Mouse (Mus musculus) cerebellum, adult 9-11 months (tissue): ENCODE measurements around the gene Ehd2.
"Not testable (repeated sequence)": the region's sequence is repeated elsewhere in the genome, so short reads cannot be mapped to it uniquely, and the experiment has no call there.

Source experiments
- DNase-seq: peaks from one replicate; pipeline ENCODE4 v3.0.0; 2022

Ehd2 gene

DNA sequence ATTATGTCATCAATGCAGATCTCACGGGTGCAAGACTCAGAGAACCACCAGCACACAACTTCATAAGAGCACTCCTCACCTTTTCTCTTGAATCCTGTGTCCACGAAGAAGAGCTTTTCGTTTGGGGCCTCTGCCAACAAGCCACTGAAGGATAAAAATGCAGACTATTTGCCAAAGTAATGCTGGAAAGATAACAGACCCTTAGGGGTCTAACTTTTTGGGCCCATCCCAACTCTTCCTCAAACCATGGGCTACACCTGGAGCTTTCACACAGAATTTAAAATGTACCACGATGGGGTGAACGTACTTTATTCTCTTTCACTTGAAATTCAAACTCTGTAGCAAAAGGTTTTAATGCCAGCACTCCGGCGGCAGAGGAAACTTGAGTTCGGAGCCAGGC, 22.2 kb downstream of the Ehd2 start:
- DNase-seq: peak; percentile 62

DNA sequence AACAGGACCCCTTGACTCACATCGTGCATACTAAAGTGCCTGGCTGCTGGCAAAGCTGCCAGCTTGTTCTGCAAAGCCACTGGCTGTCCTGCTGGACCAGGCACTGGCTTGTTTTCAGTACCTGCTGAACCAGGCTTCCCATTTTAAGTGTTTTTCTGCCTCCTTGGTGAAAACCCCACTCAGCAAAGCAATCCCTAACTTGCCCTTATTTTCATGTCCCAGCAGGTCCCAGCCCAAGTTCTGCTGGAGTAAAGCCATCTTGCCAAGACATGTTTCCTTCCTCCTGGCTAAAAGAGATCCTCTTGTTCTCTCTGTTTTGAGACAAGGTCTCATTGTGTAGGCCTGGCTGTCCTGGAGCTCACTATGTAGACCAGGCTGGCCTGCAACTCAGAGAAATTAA, 23.1 kb downstream of the Ehd2 start:
- no peak for DNase-seq

- no peak for DNase-seq
Observed at GRCm38 (mm10) chr7:15938621-15939020, 28.7 kb downstream of the Ehd2 start.

GRCm38 (mm10) chr7:15937491-15937890, 29.9 kb downstream of the Ehd2 start:
- no peak for DNase-seq

- no peak for DNase-seq
Observed at GRCm38 (mm10) chr7:15933437-15934359, 33.7 kb downstream of the Ehd2 start.

DNA sequence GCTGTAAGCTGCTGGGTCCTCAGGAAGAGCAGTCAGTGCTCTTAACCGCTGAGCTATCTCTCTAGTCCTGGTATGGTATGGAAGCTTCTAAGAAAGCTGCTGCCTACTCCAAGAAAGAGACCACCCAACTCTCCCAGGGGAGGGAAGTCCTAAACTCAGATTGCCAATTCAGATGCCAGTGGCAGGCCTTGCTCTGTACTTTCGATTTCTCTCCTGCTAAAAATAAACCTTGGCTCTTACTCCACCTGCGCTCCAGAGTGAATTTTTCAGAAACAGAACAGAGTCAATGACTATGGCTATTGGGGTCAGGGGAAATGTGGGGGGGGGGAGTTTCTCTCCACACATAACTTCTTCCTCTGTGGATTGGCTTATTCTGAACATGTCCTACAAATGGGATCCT, 35.7 kb downstream of the Ehd2 start:
- no peak for DNase-seq

- DNase-seq: no peak
Observed at GRCm38 (mm10) chr7:15930543-15930942, 36.8 kb downstream of the Ehd2 start.

- no peak for DNase-seq
Observed at GRCm38 (mm10) chr7:15929910-15930309, 37.5 kb downstream of the Ehd2 start.

- DNase-seq: peak; percentile 93
Observed at GRCm38 (mm10) chr7:15922220-15922773, 45.1 kb downstream of the Ehd2 start, which contains the start of gene Selenow. TSS of gene Selenow (minus strand) at chr7:15922402.

GRCm38 (mm10) chr7:15921796-15922195, 45.6 kb downstream of the Ehd2 start:
- no peak for DNase-seq

DNA sequence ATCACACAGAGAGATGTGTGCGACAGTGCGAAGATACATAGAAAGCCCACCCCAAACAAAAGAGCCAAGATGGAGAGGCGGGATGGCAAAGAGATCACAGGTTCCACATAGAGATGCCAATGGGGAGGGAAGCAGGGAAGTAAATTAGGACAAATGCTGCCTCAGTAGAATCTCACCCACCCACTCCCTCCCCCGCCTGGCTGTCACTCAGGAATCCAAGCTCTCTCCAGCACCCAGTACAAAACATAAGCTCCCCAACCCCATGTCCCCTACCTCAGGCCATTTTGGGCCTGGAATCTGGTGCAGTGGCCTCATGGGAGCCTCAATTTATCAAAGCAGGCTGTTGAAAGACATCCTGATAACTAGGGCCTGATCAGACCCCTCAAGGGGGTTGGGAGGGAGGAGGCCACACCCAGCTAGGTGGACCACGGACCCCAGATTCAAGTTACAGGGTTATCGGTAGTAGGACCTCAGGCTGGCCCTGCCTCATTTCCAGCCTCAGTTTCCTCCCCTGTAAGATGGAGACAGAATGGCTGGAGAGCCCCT, 46.6 kb downstream of the Ehd2 start:
- DNase-seq: no peak

DNA sequence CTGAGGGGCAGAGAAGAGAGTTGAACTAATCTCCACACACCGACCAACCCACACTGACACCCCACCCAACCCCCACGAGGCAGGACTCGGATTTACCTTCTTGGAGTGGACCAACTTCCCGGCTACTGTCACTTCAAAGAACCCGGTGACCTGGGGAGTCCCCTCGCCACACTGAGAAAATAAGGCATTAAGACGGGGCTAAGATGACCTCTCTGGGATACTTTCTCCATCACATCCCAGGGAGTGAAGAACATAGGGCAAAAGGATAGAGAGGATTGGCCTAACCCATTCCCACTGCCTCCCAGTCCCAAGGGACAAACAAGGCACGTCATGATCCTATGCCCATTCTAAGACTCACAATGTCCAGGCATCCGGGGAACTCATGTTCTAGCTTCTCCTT, 47.4 kb downstream of the Ehd2 start:
- no peak for DNase-seq

GRCm38 (mm10) chr7:15918371-15918770, 49.0 kb downstream of the Ehd2 start:
- no peak for DNase-seq

DNA sequence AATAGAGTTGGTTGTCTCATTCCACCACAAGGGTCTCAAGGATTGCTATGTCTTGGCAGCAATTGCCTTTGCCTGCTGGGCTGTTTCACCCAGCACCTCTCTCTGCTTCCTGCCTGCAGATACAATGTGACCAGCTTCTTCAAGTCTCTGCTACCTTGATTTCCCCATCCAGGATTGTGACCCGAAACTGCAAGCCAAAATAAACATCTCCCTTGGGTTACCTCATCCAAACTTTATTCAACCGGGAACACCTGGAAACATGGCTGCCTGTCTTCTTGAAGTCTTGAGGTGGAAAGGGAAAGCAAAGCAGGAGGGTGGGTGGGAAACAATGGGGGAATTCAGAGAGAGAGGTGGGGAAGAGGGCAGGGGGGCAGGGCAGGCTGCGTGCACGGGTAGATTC, 50.4 kb downstream of the Ehd2 start:
- DNase-seq: no peak

DNA sequence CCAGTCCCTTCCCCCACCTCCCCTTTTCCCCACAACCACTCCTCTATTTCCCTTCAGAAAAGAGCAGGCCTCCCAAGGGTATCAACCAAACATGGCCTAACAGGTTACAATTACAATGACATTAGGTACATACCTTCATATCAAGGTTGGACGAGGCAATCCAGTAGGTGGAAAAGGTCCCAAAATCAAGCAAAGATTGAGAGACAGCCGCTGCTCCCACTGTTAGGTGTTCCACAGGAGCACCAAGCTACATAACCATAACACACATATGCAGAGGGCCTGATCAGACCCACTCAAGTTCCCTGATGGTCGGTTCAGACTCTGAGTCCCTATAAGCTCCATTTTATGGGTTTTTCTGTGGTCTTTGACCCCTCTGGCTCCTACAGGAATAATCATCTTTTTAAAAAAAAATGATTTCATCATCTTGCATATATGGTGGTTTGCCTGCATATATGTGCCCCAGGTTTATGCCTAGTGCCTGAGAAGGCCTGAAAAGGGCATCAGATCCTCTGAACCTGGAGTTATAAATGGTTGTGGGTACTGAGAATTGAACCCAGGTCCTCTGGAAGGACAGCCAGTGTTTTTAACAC, 51.1 kb downstream of the Ehd2 start:
- no peak for DNase-seq

DNA sequence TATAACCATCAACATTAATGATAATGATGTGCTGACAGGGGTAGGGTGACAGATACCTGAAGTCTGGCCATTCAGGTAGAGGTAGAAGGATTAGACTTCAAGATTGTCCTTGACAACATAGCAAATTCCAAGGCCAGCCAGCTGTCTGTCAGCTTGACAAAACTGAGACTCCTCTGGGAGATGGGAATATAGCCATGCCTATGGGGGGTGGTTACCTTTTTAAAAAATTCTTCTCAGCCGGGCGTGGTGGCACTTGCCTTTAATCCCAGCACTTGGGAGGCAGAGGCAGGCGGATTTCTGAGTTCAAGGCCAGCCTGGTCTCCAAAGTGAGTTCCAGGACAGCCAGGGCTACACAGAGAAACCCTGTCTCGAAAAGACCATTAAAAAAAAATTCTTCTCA, 51.7 kb downstream of the Ehd2 start:
- not testable (repeated sequence) for DNase-seq

- DNase-seq: no peak
Observed at GRCm38 (mm10) chr7:15914751-15915150, 52.6 kb downstream of the Ehd2 start.

- no peak for DNase-seq
Observed at GRCm38 (mm10) chr7:15914252-15914651, 53.1 kb downstream of the Ehd2 start.

DNA sequence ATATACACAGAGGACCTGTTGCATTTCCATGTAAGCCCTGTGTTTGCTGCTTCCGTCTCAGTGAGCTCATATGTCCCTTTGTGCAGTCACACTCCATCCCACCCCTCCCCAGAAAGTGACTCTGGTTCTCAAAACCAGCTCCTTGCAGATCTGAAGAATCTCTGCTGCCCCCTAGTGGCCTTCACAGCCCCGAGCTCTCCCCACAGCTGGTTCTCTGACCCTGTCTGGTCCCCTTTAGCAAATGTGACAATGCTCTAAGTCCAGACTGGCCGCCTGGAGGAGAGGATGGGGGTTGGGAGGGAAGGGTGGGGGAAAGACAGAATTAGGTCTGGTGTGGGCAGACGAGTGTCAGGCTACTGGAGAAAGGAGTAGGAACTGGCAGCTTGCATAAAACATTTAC, 55.2 kb downstream of the Ehd2 start:
- peak; percentile 52 for DNase-seq

DNA sequence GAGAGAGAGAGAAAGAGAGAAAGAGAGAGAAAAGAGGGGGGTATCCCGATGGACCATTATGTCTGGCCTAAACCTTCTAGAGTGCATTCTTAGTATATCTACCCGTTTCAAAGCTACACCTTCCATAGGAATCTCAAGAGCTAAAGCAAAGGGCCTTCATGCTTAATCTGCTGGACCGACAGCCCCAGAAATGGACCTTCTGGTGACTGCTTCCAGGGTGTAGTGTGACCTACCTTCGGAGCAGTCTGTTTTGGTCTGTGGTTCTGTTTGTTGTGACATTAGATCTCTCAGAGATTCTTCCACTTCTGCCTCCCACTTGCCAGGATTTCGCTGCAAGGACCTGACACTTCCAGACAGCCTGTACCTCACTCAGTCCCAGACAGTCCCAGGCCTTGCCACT, 56.8 kb downstream of the Ehd2 start:
- DNase-seq: no peak

GRCm38 (mm10) chr7:15907971-15908590, 59.3 kb downstream of the Ehd2 start:
- DNase-seq: no peak

- no peak for DNase-seq
Observed at GRCm38 (mm10) chr7:15906602-15907001, 60.8 kb downstream of the Ehd2 start.

DNA sequence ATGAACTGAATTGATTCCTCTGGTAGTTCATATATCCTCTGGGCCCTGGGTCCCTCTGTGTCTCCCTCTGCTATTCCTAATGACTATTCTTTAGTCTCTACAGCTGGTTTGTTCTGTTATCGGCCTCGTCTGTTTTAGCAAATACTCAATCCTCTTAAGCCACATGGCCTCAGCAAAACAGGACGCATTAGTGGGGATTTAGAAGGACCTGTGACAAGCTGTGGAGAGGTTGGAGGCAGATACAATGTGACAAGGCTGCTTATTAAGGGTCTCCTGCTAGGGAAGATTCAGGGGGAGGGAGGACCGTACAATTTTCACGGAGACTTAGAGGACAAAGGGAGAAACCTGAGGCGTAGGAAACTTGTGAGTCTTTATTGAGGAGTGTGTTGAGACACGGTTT, 61.5 kb downstream of the Ehd2 start:
- no peak for DNase-seq
